Mouse (Mus musculus) hindbrain, embryonic 14.5 days (tissue): ENCODE measurements around the gene Cipc. TPM values are rescaled to one million over a fixed set of nuclear protein-coding genes. Genes with fewer than 3 reads are reported as not detected.
A peak's percentile ranks its signal among the peaks of the same experiment; 100 is the strongest.

ENCODE experiments used
- ATAC-seq: fragments of 200-750 bp; cut with Nextera tagmentation; 2 replicates; pipeline ENCODE4 v1.8.0; 2017; ENCODE audit warnings: moderate number of reproducible peaks, mild to moderate bottlenecking, moderate TSS enrichment, moderate library complexity; ENCODE audit not compliant: low FRiP score
- DNase-seq: peaks from one replicate; pipeline ENCODE4 v3.0.0-alpha.2; 2015; ENCODE audit warnings: low spot score
- H3K27ac ChIP-seq: fragments of 300-500 bp; sonication (generic); 2 replicates; pipeline ENCODE4 v1.5.1; 2014; ENCODE audit warnings: mild to moderate bottlenecking, moderate library complexity
- H3K27me3 ChIP-seq: fragments of 300-500 bp; sonication (generic); 2 replicates; pipeline ENCODE4 v1.6.1; 2014; ENCODE audit warnings: mild to moderate bottlenecking, low read length, mixed read lengths; ENCODE audit not compliant: control insufficient read depth, insufficient read depth
- H3K36me3 ChIP-seq: fragments of 300-500 bp; sonication (generic); replicated peaks from 2 replicates; pipeline ENCODE4 v1.6.1; 2014; ENCODE audit not compliant: control insufficient read depth, insufficient read depth
- H3K4me1 ChIP-seq: fragments of 300-500 bp; sonication (generic); replicated peaks from 2 replicates; pipeline ENCODE4 v1.6.1; 2014; ENCODE audit warnings: antibody characterized with exemption, low read length, mixed read lengths; ENCODE audit not compliant: control insufficient read depth, insufficient read depth
- H3K4me2 ChIP-seq: fragments of 300-500 bp; sonication (generic); replicated peaks from 2 replicates; pipeline ENCODE4 v1.6.1; 2014; ENCODE audit warnings: mild to moderate bottlenecking, moderate library complexity
- H3K4me3 ChIP-seq: fragments of 300-500 bp; sonication (generic); replicated peaks from 2 replicates; pipeline ENCODE4 v1.5.1; 2014; ENCODE audit warnings: mild to moderate bottlenecking, low read length
- H3K9ac ChIP-seq: fragments of 300-500 bp; sonication (generic); 2 replicates; pipeline ENCODE4 v1.6.1; 2014
- H3K9me3 ChIP-seq: fragments of 300-500 bp; sonication (generic); 2 replicates; pipeline ENCODE4 v1.6.1; 2016; ENCODE audit warnings: low read length; ENCODE audit not compliant: control insufficient read depth
- WGBS: fragments of 180-500 bp; shearing (Covaris S2); extraction: QIAGEN DNeasy Blood & Tissue Kit; methylation state at CpG from one replicate; pipeline ENCODE4 v1.1.7; 2014; 5-methylcytosine and 5-hydroxymethylcytosine counted together
- polyA plus RNA-seq: library from polyadenylated mRNA; unstranded; fragments of >200 nt; fragmentation: Nextera tagmentation; extraction: Ambion mirVana; gene quantifications from 2 replicates; pipeline ENCODE4 v1.2.1, GENCODE M21; 2014

Gene Cipc
- polyA plus RNA-seq: 46.8 and 52.1 TPM in 2 replicates

- Histone ChIP-seq H3K9ac (peak within 1 kb of the TSS; percentile 94), H3K27me3 (no peaks in the 10 kb centered on the region), H3K4me1 (peaks cover 48% of the 10 kb centered on the region), H3K27ac (peak within 1 kb of the TSS; percentile 100), H3K4me2 (peak within 1 kb of the TSS; percentile 97), H3K9me3 (no peaks in the 10 kb centered on the region), H3K36me3 (no peaks in the 10 kb centered on the region), H3K4me3 (peak within 1 kb of the TSS; percentile 60)
- under 1% methylated on average over 62 of the region's 64 CpGs for WGBS
- peak; percentile 98 for ATAC-seq
- peak; percentile 97 for DNase-seq
These were observed at the start of gene Cipc for GRCm38 (mm10) chr12:86946862-86947574. Gene Cipc, plus strand, starts transcription at chr12:86947043.

GRCm38 (mm10) chr12:86897769-86898273 is 49.0 kb upstream of the Cipc start:
- DNase-seq: no peak
- Histone ChIP-seq H3K9me3 (no peaks in the 10 kb centered on the region), H3K9ac (peak overlapping the region; percentile 56), H3K4me1 (peaks cover 65% of the 10 kb centered on the region), H3K36me3 (no peaks in the 10 kb centered on the region), H3K27ac (peak overlapping the region; percentile 100), H3K4me3 (no peak overlapping the region), H3K4me2 (peak overlapping the region; percentile 90), H3K27me3 (no peaks in the 10 kb centered on the region)
- 24% methylated on average over 7 of the region's 7 CpGs for WGBS
- ATAC-seq: no peak

GRCm38 (mm10) chr12:86898448-86898847 is 48.4 kb upstream of the Cipc start:
- 50% methylated on average over 3 of the region's 3 CpGs for WGBS
- Histone ChIP-seq H3K36me3 (no peaks in the 10 kb centered on the region), H3K9ac (peak overlapping the region; percentile 56), H3K27ac (peak overlapping the region; percentile 100), H3K27me3 (no peaks in the 10 kb centered on the region), H3K4me2 (peak overlapping the region; percentile 90), H3K4me3 (no peak overlapping the region), H3K9me3 (no peaks in the 10 kb centered on the region), H3K4me1 (peaks cover 58% of the 10 kb centered on the region)
- DNase-seq (no peak), ATAC-seq (no peak)

GRCm38 (mm10) chr12:86899461-86900179 is 47.2 kb upstream of the Cipc start:
- Histone ChIP-seq H3K36me3 (no peaks in the 10 kb centered on the region), H3K9ac (no peak overlapping the region), H3K4me3 (no peak overlapping the region), H3K4me1 (peaks cover 54% of the 10 kb centered on the region), H3K27me3 (no peaks in the 10 kb centered on the region), H3K4me2 (no peak overlapping the region), H3K27ac (peak overlapping the region; percentile 48; the same call in 1 of the 2 replicates), H3K9me3 (no peaks in the 10 kb centered on the region)
- no peak for DNase-seq
- 71% methylated on average over 11 of the region's 11 CpGs for WGBS
- no peak for ATAC-seq

GRCm38 (mm10) chr12:86903828-86904806 is 42.7 kb upstream of the Cipc start:
- H3K36me3 ChIP-seq: no peaks in the 10 kb centered on the region
- DNase-seq (no peak), ATAC-seq (no peak)
- no peak overlapping the region for H3K9ac ChIP-seq
- no peak overlapping the region for H3K4me2 ChIP-seq
- no peak overlapping the region for H3K27ac ChIP-seq
- no peak overlapping the region for H3K4me3 ChIP-seq
- H3K4me1 ChIP-seq: 0 out of 2 replicates have a peak, but pooled peaks cover 17% of the 10 kb centered on the region
- 0 out of 2 replicates have a peak, but pooled peaks cover 2% of the 10 kb centered on the region for H3K27me3 ChIP-seq
- WGBS: 89% methylated on average over 11 of the region's 11 CpGs
- H3K9me3 ChIP-seq: no peaks in the 10 kb centered on the region

GRCm38 (mm10) chr12:86905203-86905602 is 41.6 kb upstream of the Cipc start:
- Histone ChIP-seq H3K27me3 (0 out of 2 replicates have a peak, but pooled peaks cover 3% of the 10 kb centered on the region), H3K4me2 (no peak overlapping the region), H3K9me3 (no peaks in the 10 kb centered on the region), H3K4me1 (0 out of 2 replicates have a peak, but pooled peaks cover 7% of the 10 kb centered on the region), H3K36me3 (no peaks in the 10 kb centered on the region), H3K4me3 (no peak overlapping the region), H3K9ac (no peak overlapping the region), H3K27ac (no peak overlapping the region)
- WGBS: 4% methylated on average over 4 of the region's 4 CpGs
- DNase-seq: no peak
- ATAC-seq: no peak

- WGBS: 65% methylated on average over 7 of the region's 7 CpGs
- Histone ChIP-seq H3K36me3 (no peaks in the 10 kb centered on the region), H3K27me3 (0 out of 2 replicates have a peak, but pooled peaks cover 3% of the 10 kb centered on the region), H3K9ac (no peak overlapping the region), H3K9me3 (no peaks in the 10 kb centered on the region), H3K27ac (no peak overlapping the region), H3K4me2 (no peak overlapping the region), H3K4me1 (0 out of 2 replicates have a peak, but pooled peaks cover 6% of the 10 kb centered on the region), H3K4me3 (no peak overlapping the region)
- peak; percentile 19; the same call in 1 of the 2 replicates for ATAC-seq
- DNase-seq: no peak
These were observed 41.0 kb upstream of the Cipc start for GRCm38 (mm10) chr12:86905876-86906275.

- peaks cover 11% of the 10 kb centered on the region for H3K4me1 ChIP-seq
- DNase-seq (peak; percentile 77), ATAC-seq (peak; percentile 31; the same call in 1 of the 2 replicates)
- no peak overlapping the region for H3K4me3 ChIP-seq
- 4% methylated on average over 15 of the region's 15 CpGs for WGBS
- H3K9me3 ChIP-seq: no peaks in the 10 kb centered on the region
- H3K36me3 ChIP-seq: no peaks in the 10 kb centered on the region
- H3K9ac ChIP-seq: no peak overlapping the region
- no peak overlapping the region for H3K4me2 ChIP-seq
- H3K27ac ChIP-seq: no peak overlapping the region
- 0 out of 2 replicates have a peak, but pooled peaks cover 3% of the 10 kb centered on the region for H3K27me3 ChIP-seq
These were observed 40.4 kb upstream of the Cipc start for GRCm38 (mm10) chr12:86906395-86906794.
